Mouse (Mus musculus) embryo, embryonic 11.5 days (tissue): ENCODE data around the gene Wdr5.
"Not testable (repeated sequence)": the region's sequence is repeated elsewhere in the genome, so short reads cannot be mapped to it uniquely, and the experiment has no call there.

Experiments used
- DNase-seq: peaks from one replicate; pipeline ENCODE4 v3.0.0-alpha.2; 2012; ENCODE audit warnings: low read depth, low spot score

Gene Wdr5

GRCm38 (mm10) chr2:27496391-27497028 lies 18.4 kb upstream of the Wdr5 start:
- no peak for DNase-seq

GRCm38 (mm10) chr2:27504113-27504885 lies 10.7 kb upstream of the Wdr5 start:
- no peak for DNase-seq

GRCm38 (mm10) chr2:27505539-27505938 lies 9.4 kb upstream of the Wdr5 start:
- DNase-seq, result peak; percentile 47

GRCm38 (mm10) chr2:27506658-27507057 lies 8.3 kb upstream of the Wdr5 start:
- not testable (repeated sequence) for DNase-seq

GRCm38 (mm10) chr2:27507562-27507961 lies 7.4 kb upstream of the Wdr5 start, which contains the start of gene Brd3:
Gene Brd3, minus strand, starts transcription at chr2:27507662.
- no peak for DNase-seq

GRCm38 (mm10) chr2:27510706-27511105 lies 4.3 kb upstream of the Wdr5 start:
- DNase-seq, result no peak

- DNase-seq, result no peak
Measured at GRCm38 (mm10) chr2:27512909-27513308, 2.0 kb upstream of the Wdr5 start.

- no peak for DNase-seq
Measured at GRCm38 (mm10) chr2:27513861-27514260, 1.1 kb upstream of the Wdr5 start.

- DNase-seq, result no peak
Measured at GRCm38 (mm10) chr2:27515341-27516166, 597 bp downstream of the Wdr5 start.

GRCm38 (mm10) chr2:27516289-27516688 lies 1.3 kb downstream of the Wdr5 start:
- DNase-seq, result no peak

- DNase-seq, result no peak
Measured at GRCm38 (mm10) chr2:27518283-27518682, 3.3 kb downstream of the Wdr5 start.

- DNase-seq, result not testable (repeated sequence)
Measured at GRCm38 (mm10) chr2:27538455-27539330, 23.7 kb downstream of the Wdr5 start.

- DNase-seq, result no peak
Measured at GRCm38 (mm10) chr2:27539336-27539735, 24.4 kb downstream of the Wdr5 start.

- DNase-seq, result peak; percentile 93
Measured at GRCm38 (mm10) chr2:27539772-27540514, 25.0 kb downstream of the Wdr5 start.

GRCm38 (mm10) chr2:27540515-27540836 lies 25.5 kb downstream of the Wdr5 start:
- no peak for DNase-seq

GRCm38 (mm10) chr2:27541225-27541624 lies 26.3 kb downstream of the Wdr5 start:
- no peak for DNase-seq

- DNase-seq, result no peak
Measured at GRCm38 (mm10) chr2:27544613-27545012, 29.7 kb downstream of the Wdr5 start.

GRCm38 (mm10) chr2:27545517-27545916 lies 30.6 kb downstream of the Wdr5 start:
- not testable (repeated sequence) for DNase-seq

- DNase-seq, result not testable (repeated sequence)
Measured at GRCm38 (mm10) chr2:27546041-27546440, 31.1 kb downstream of the Wdr5 start.

GRCm38 (mm10) chr2:27547326-27547725 lies 32.4 kb downstream of the Wdr5 start:
- no peak for DNase-seq

GRCm38 (mm10) chr2:27547986-27548385 lies 33.0 kb downstream of the Wdr5 start:
- no peak for DNase-seq
